Mouse (Mus musculus): ENCODE results near the gene Tmem120b.
"Not testable (repeated sequence)": the region's sequence is repeated elsewhere in the genome, so short reads cannot be mapped to it uniquely, and the experiment has no call there.

Tmem120b gene

GRCm38 (mm10) chr5:123051736-123052135 is 16.5 kb upstream of the Tmem120b start:
- no peak for DNase-seq (ENCODE audit: low spot score in 2 of 2)

- DNase-seq (ENCODE audit: low spot score in 2 of 2): peak; percentile 89 to 98
These were observed 10.6 kb upstream of the Tmem120b start for GRCm38 (mm10) chr5:123057366-123058250.

GRCm38 (mm10) chr5:123058251-123059102 is 9.7 kb upstream of the Tmem120b start:
- DNase-seq (ENCODE audit: low spot score in 2 of 2): no peak

- no peak for DNase-seq (ENCODE audit: low spot score in 2 of 2)
These were observed 8.3 kb upstream of the Tmem120b start for GRCm38 (mm10) chr5:123059757-123060520.

- no peak for DNase-seq (ENCODE audit: low spot score in 2 of 2)
These were observed 7.4 kb upstream of the Tmem120b start for GRCm38 (mm10) chr5:123060706-123061401.

- DNase-seq (ENCODE audit: low spot score in 2 of 2): not testable (repeated sequence)
These were observed 6.8 kb upstream of the Tmem120b start for GRCm38 (mm10) chr5:123061402-123061749.

GRCm38 (mm10) chr5:123063141-123063540 is 5.1 kb upstream of the Tmem120b start:
- no peak for DNase-seq (ENCODE audit: low spot score in 2 of 2)

GRCm38 (mm10) chr5:123064207-123064606 is 4.0 kb upstream of the Tmem120b start:
- DNase-seq (ENCODE audit: low spot score in 2 of 2): peak in 1 of 2 experiments; percentile 45

GRCm38 (mm10) chr5:123067395-123067995 is 720 bp upstream of the Tmem120b start:
- no peak for DNase-seq (ENCODE audit: low spot score in 2 of 2)

- no peak for DNase-seq (ENCODE audit: low spot score in 2 of 2)
These were observed 499 bp downstream of the Tmem120b start for GRCm38 (mm10) chr5:123068714-123069113.

GRCm38 (mm10) chr5:123075576-123076418 is 7.6 kb downstream of the Tmem120b start:
- peak; percentile 67 to 88 for DNase-seq (ENCODE audit: low spot score in 2 of 2)

GRCm38 (mm10) chr5:123076419-123077281 is 8.4 kb downstream of the Tmem120b start:
- no peak for DNase-seq (ENCODE audit: low spot score in 2 of 2)

- DNase-seq (ENCODE audit: low spot score in 2 of 2): no peak
These were observed 11.4 kb downstream of the Tmem120b start for GRCm38 (mm10) chr5:123079568-123079967.

- no peak for DNase-seq (ENCODE audit: low spot score in 2 of 2)
These were observed 11.8 kb downstream of the Tmem120b start for GRCm38 (mm10) chr5:123080041-123080440.

GRCm38 (mm10) chr5:123080510-123080909 is 12.3 kb downstream of the Tmem120b start:
- DNase-seq (ENCODE audit: low spot score in 2 of 2): no peak

GRCm38 (mm10) chr5:123083340-123084050 is 15.3 kb downstream of the Tmem120b start:
- DNase-seq (ENCODE audit: low spot score in 2 of 2): no peak

- DNase-seq (ENCODE audit: low spot score in 2 of 2): no peak
These were observed 18.3 kb downstream of the Tmem120b start for GRCm38 (mm10) chr5:123086501-123086900.

- DNase-seq (ENCODE audit: low spot score in 2 of 2): no peak
These were observed 20.6 kb downstream of the Tmem120b start for GRCm38 (mm10) chr5:123088784-123089183.

All from frontal cortex, postnatal 25 days (tissue).